Mouse (Mus musculus) right cerebral cortex, postnatal 10 days (tissue): ENCODE data around the gene F2r.

Source experiments
- DNase-seq, 2 experiments: peaks; one replicate each; pipeline ENCODE4 v3.0.0; 2021; ENCODE audit warnings: low spot score in 2 of 2

Gene F2r

DNA sequence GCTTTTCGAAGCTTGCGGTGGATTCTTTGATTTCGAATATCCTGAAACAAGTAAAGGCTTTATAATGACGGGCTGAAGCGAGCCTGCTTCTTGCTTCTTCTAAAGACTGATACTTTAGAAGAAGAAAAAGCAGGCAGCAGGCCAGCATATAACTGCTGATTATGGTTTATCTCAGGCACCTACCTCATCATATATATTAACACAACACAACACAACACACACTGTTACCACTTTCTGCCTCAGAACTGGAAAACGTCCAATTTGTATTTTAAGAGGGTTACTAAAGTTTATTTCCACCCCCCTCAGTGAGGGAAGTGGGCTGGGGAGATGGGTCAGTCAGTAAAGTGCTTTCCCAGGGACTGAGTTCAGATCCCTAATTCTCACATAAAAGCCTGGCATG, 13.9 kb upstream of the F2r start:
- DNase-seq, result no peak

DNA sequence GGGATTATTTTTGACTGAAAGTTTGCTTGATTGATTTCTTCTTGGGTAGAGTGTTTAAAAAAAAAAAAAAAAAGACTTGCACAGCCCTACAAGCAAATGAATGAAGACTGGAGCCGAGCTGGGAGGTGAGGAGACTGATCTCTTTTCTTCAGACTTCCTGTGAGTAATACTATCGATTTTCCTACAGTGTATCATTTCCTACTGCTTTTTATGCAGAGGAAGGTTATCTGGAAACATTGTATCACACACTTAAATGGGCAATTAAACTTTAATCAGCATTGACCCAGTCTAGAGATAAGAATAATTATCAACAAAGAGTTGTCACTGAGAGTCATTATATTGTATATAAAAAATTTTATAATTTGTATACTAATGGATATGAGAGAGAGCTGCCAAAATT, 12.5 kb upstream of the F2r start:
- DNase-seq, result no peak

DNA sequence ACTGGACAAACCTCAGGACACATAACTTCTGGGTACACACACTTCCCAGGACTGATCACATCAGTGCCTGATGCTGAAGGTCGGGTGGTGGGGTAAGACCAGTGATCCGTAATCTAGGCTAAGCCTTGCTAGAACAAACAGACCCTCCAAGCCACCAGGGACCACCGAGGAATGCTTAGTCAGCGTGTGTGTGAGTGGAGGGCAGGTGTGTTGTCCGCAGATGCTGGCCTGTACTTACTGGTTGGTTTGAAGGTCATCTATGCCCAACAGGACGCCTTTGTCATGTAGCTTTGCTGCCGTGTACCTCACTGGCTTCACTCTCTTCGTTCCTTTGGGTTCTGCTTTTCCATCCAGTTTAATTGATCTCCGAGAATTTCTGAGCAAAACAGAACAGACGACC, 11.5 kb upstream of the F2r start:
- no peak for DNase-seq

DNA sequence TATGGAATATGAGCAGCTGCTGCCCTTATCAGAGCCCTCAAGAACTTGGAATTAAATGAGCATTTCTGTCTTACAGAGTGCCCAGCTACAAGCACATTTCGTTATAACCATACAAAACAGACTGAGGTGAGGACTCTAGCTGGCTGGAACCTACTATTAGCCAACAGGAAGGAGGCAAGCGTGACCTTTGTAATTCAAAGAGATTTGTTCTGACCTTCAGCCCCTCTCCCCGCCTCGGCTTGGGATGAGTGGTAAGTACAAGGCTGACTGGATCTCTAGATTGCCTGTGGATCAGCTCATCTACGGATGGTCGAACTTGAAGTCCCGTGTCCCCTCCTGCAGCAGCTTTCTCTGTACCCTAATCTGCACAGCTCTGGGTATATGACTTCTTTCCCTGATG, 8.4 kb upstream of the F2r start:
- no peak for DNase-seq

DNA sequence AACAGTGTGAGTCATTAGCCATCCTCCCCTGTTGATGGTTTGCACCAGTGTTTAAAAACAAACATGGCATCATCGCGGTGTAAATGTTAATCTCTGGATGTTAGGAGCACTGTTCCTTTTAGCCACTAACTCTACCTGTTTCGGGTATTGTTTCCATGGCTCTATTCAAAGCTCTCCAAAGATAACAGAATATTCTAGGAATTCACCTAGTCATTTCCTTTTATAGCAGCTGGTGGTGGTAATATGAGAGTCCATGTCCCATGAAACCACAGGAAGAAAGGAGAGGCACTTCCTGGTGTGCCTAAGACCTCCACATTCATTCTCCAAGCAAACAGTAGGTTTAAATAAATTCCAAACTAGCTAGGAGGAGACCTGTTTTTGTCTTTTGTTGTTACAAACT, 4.8 kb upstream of the F2r start:
- no peak for DNase-seq

DNA sequence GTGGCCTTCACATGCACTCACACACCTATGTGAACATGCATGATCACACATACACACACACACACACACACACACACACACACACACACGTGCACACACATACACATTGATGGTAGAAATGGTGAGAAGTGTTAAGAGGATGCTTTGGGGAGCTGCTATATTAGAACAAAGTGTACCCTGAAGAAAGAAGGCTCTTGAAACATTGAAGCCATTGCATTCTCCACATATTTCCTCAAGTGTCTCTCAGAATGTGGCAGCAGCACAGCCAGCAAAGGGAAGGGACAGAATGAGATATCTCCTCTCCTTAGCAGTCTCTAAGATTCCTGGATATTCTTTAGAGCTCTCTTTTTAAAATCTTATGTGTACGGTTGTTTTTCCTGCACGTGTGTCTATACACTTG, 3.3 kb upstream of the F2r start:
- no peak for DNase-seq

DNA sequence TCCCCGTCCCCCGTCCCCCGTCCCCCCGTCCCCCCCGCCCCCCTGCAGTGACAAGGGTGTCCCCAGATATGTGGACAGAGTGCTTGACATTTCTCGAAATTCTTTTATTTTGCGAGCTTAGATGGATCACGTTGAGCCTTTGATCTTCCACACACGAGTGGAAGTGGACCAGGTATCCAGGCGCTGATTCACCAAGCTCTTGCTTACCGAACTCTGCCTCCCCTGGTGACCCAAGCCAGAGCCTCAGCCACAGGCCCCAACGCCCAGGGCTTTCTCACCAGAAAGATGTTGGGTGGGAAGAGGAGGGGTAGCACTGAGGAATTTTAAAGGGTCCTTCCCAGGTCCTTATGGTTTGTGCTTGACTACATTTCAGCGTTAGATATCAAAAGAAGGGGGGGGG, 572 bp upstream of the F2r start:
- DNase-seq, result no peak

DNA sequence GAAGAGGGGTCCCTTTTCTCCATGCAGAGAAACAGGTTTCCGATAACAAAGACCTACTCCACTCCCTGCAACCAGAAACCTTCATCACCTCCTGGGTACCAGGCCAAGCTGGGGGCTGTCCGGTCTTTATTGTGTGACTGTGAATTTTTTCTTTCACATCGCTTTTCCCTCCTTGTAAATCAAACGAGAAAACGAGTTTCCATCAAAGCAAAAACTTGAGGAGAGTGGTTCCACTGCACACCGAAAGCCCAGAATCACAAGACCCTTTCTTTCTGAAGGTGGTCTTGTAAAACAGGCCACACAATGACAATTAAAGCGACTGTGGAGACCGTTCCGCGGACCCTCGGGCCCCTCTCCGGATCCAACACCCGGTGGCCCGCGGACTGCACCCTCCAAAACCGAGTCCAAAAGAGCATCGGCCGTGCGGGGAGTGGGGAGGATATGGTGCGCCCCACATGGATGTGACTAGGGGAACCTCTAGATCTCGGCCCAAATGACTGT, 566 bp downstream of the F2r start:
- DNase-seq, result no peak

DNA sequence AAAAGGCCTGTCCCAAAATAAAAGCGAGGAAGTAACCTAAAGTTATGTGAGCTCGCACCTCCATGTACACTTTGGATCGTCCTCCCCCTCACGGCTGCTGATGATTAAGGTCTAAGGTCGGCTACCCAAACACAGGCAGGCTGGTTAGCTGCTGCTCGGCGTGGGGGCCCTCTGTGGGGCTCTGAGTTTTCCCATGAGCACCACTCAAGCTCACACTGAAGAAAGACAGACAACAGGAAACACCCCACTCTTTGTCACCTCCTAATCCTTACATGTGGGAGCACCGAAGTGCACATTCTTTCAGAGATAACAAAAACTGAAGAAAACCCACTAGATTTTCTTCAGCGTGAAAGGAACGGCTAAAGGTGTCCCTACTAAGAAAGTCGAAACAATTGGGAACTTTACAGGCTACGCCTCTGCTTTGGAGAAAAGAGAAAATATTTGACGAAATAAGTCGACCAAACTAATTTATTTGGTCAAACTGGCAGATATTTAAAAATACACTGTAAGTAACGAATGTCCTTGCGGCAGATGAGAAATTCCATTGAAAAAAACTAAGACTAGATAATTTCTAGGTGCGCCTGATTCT, 1.1 kb downstream of the F2r start:
- no peak for DNase-seq

DNA sequence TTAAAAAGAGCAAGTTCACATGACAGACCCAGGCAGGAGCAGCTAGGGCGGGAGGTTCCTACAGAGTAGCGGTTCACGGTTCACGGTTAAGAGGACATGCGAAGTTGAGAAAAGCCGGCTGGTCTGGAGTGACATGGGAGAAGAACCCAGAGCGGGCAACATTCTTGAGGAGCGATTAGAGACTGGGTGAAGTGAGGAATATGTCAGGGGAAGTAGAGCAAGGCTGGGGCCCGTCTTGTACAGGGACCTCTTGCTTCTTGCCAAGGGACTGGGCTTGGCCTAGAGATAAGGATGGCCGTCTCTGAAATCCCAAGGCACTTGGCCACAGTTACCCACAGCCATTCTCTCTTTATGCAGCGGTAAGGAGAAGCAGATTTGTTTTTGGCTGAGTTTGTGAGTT, 1.8 kb downstream of the F2r start:
- no peak for DNase-seq

DNA sequence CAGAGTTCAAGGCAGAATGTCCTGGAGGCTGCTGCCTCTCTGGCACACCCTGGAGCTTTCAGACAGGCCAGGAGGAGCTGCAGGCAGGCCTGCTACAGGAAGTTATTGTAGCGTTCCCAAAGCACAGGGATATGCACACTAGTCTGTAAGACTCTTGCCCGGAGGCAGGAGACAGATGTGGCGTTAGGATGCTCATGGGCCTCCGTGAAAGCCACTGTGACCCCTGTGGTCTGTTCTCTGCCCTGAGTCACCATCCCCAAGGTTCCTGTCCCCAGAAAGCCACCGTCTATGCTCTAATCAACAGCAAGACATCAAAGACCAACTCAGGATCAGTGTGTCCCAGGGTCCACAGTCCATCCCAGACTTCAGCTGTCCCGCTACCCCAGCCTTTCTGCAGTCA, 3.5 kb downstream of the F2r start:
- DNase-seq, result no peak

DNA sequence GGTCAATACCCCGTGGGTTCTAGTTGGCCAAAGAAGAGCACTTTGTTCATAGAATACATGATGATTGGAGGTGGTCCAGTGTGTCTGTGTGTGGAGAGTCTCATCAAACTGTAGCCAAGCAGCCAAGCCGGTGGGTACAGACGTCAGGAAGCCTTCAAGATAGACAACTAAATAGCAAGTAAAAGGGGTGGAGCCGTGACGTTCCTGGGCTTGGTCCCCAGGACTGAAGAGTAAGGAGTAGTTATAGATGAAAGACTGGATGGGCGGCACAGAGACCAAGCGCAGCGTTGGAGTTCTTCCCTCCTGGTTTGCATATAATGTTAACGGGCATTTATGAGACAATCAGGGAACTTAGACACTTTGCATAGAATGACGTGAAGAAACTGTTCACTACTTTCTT, 6.0 kb downstream of the F2r start:
- DNase-seq, result no peak

DNA sequence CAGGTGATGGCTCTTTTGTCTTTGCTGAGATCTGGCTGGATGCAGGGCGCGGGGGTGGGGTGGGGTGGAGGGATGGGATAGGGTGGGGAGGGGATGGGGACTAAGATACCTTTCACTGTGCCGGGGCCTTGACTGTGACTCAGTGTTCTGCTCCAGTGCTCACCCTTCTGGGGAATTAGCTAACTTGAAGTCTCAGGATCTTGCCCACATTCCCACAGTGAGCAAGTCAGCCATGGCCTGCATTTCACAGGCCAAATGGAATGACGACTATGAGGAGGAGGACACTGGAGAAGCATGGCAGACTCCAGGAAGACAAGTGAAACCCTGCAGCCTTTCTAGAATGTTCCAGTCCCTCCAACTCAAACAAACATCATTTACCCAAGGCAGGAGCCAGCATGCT, 6.5 kb downstream of the F2r start:
- DNase-seq, result no peak

DNA sequence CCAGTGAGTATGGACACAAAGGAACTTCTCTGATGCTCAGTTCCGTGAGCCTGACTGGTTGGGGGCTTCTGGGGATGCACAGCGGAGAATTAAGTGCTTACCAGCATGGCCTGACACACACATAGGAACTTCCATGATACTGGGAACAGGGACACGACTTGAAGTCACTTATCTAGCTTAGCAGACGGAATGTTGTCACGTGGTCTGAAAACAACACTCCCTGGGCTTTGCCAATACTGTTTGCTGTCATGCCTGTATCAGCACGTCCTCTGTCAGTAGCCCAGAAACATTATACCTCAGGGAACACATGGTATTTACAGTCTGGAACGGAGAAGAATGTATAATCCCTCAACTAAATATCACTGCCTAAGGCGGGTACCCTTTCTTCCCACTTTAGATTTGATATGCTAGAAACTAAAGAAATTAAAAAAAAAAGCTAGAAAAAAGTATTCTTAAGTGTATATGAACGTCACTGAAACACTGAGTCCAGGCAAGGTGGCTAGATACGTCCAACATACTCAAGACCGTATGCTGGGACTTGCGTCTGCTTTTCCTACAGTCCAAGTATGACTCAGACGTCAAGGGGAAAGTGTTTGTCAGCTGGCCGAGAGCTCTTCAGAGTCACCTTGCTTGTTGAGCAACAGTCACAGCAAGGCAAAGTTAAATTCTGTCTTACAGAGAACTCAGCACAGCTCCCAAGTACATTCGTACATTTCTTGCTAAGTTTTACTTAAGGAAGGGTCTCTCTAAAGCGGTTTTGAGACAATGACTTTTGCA, 7.3 kb downstream of the F2r start:
- no peak for DNase-seq

DNA sequence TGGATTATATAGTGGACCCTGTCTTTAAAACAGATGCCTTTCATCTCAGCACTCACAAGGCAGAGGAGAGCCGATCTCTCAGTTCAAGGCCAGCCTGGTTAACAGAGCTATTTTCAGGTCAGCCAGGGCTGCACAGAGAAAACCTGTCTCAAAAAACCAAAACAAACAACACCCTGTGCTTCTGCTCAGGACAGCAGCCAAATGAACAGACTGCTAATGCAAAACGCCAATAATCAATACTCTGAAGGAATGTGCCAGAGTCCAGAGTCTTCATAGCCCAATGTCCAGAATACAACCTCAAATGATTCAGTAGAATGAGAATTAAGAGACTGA, 9.2 kb downstream of the F2r start:
- no peak for DNase-seq

DNA sequence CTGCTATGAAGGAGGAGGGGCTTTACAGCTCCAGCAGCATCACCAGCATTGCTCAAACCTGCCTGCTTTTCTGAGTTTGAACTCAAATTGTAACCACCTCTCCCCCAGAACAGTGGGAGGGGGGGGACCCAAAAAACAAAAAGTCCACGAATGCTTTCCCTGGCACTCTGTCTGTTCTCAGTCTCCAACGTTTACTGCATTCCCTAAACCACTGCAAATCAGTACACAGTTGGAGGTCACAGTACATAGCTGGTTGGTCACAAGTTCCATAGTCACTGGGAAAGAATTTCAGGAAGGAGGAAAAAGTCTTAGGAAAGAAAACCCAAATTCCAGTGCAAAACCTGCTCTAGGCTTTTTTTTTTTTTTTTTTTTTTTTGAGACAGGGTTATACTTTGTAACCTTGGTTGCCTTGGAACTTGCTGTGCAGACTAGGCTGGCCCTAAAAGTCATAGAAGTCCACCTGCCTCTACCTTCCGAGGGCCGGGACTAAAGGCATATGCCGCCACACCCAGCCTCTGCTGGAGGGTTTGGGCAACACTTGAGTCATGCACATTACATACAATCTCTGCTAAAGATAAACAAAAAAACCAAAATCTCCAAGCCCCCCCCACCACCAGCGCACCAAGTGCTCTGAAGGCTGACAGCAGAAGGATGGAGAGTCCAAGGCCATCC, 9.7 kb downstream of the F2r start:
- DNase-seq, result no peak

DNA sequence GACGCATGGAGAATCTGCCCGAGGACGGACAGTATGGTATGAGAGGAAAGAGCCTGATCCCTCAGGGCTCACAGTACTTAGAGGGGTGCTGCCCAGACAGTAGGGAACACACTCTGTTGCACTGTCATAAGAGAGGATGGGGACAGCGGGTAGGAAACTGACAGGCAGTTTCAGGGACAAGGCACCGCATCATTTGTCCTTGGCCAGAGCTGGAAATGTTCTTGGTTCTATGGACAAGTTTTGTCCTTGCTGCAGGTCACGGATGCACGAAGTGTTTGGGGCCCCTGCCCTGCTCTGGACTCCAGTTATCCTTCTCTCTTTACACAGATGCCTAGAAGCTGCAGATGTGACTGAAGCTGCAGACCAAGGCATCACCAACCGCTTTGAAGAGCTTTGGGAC, 11.3 kb downstream of the F2r start:
- DNase-seq, result no peak

DNA sequence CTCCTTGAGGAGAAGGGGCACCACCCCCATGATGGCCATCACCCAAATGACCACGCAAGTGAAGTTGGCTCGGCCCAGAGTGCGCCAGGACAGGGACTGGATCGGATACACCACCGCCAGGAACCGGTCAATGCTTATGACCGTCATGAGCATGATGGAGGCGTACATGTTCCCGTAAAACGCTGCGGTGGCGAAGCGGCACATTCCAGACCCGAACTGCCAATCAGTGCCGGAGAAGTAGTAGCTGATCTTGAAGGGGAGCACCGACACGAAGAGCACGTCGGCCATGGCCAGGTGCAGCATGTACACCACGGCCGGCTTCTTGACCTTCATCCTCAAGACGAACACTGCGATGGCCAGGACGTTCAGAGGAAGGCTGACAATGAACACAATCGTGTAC, 14.0 kb downstream of the F2r start:
- no peak for DNase-seq

DNA sequence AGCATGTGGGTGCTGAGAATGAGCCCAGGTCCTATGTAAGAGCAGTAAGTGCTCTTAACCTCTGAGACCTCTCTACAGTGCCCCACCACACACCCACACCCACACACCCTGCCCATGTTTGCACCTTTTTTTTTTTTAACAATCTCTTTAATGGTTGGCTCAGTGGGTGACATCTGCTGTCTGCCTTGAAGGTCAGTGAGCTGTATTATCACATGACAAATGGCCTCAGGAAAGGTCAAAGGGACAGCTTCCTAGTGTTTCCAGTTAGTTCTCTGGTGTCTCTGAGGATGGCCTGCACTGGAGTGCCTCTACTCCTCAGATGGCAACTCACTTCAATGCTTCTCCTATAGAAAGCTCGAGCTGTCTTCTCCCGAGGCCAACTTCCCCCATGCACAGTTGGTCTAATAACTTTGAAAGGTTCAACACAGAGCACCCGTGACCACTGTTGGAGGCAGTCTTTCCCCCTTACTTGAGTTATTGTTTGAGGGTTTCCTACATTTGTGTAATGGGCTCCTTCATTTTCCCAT, 18.4 kb downstream of the F2r start:
- no peak for DNase-seq

DNA sequence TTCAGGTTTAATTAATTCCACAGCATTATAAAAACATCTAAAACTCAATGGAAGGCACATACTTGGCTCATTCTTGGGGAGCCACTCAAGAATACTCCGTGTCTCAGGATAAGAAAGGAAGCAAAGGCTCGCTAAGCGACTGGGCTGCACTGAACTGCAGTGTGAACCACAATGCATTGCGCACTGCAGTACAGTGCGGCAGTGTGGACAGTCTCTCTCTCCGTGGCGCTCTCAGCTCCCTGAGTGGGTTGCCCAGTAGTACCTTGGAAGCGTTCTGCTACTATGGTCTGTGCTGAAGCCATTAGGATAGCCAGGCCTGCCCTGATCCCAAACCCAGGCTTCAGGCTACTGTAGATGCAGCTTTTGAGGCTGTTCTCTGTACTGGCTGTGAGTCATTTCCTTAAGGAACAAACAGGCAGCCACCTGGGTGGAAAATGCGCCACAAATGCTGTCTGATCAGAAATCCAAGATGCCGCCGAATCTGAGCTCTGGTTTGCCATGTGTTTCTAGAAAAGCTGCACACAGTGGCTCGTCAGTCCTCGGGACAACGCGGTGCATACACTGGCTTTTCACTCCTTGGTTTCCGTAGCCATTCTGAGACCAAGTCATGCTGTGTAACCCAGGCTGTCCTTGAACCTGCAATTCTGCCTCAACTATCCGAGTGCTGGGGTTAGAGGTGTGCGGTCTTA, 19.9 kb downstream of the F2r start:
- DNase-seq, result no peak

DNA sequence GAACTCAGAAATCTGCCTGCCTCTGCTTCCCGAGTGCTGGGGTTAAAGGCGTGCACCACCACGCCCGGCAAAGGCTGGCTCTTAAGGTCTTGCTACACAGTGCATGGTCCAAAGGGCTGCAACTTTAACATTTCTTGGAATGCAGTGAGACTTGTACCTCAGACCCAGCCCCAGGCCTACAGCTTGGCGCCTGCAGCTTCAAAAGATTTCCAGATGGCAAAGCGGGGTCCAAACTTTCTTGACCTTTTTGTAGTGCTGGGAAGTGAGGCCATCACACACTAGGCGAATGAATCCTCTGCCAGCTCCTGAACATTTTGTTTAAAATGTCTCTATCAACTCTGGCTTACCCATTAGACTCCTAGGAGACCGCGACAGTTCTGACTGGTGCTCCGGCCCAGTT, 20.7 kb downstream of the F2r start:
- DNase-seq, result no peak

DNA sequence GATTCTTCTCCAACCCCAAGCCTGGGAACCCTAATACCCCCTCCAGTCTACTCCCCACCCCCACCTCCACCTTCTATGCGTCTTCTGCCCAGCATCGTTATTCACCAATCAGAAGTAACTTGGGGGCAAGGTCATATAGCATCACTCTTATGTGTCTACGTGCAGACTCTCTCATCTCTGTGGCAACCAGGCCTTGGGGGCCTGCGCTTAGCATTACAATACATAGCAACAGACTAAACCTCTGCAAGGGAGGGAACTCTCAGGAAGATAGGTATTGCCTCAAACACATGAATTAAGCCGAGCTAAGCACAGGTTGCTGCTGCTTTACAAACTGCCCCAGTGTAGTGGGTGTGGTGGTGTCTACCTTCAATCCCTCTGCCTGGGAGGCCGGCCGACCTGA, 21.6 kb downstream of the F2r start:
- DNase-seq, result no peak

DNA sequence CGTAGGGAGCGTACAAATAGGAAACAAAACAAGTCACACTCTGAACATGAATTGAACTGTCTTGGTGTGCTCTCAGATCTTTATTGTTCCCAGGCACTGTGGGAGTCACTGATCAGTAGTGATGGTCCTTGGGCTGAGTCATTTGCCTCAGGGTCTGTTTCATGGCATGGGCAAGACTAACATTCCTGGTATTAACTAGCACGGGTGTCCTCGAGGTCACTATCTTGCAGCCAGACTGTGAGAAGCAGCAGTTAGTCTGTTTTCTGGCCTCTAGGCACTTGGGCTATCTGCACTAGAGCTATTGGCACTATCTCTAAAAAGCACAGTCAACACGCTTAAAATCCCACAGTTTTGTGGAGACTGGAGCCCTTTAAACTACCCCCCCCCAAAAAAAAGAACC, 22.4 kb downstream of the F2r start:
- DNase-seq, result no peak
